Mouse (Mus musculus) heart, embryonic 12.5 days (tissue): ENCODE results near the gene C1qtnf1. TPM values are rescaled to one million over a fixed set of nuclear protein-coding genes. Genes with fewer than 3 reads are reported as not detected.

Experiments
- ATAC-seq: fragments of 200-750 bp; cut with Nextera tagmentation; 2 replicates; pipeline ENCODE4 v1.8.0; 2017; ENCODE audit warnings: moderate TSS enrichment, moderate library complexity; ENCODE audit not compliant: insufficient number of reproducible peaks, low FRiP score
- H3K27ac ChIP-seq: fragments of 300-500 bp; sonication (generic); 2 replicates; pipeline ENCODE4 v1.5.1; 2016; ENCODE audit warnings: mild to moderate bottlenecking, moderate library complexity; ENCODE audit not compliant: poor library complexity, severe bottlenecking
- H3K27me3 ChIP-seq: fragments of 300-500 bp; sonication (generic); replicated peaks from 2 replicates; pipeline ENCODE4 v1.6.1; 2016; ENCODE audit warnings: mild to moderate bottlenecking, moderate library complexity
- H3K36me3 ChIP-seq: fragments of 300-500 bp; sonication (generic); 2 replicates; pipeline ENCODE4 v1.6.1; 2016; ENCODE audit warnings: mild to moderate bottlenecking, moderate library complexity
- H3K4me1 ChIP-seq: fragments of 300-500 bp; sonication (generic); replicated peaks from 2 replicates; pipeline ENCODE4 v1.6.1; 2016; ENCODE audit warnings: mild to moderate bottlenecking
- H3K4me2 ChIP-seq: fragments of 300-500 bp; sonication (generic); 2 replicates; pipeline ENCODE4 v1.6.1; 2016; ENCODE audit warnings: mild to moderate bottlenecking, moderate library complexity
- H3K4me3 ChIP-seq: fragments of 300-500 bp; sonication (generic); 2 replicates; pipeline ENCODE4 v1.5.1; 2016; ENCODE audit warnings: mild to moderate bottlenecking
- H3K9ac ChIP-seq: fragments of 300-500 bp; sonication (generic); 2 replicates; pipeline ENCODE4 v1.6.1; 2016; ENCODE audit warnings: mild to moderate bottlenecking, moderate library complexity
- H3K9me3 ChIP-seq: fragments of 300-500 bp; sonication (generic); replicated peaks from 2 replicates; pipeline ENCODE4 v1.6.1; 2016; ENCODE audit warnings: mild to moderate bottlenecking, moderate library complexity
- WGBS: fragments of 180-500 bp; shearing (Covaris S2); methylation state at CpG from one replicate; pipeline ENCODE4 v1.1.7; 2016; 5-methylcytosine and 5-hydroxymethylcytosine counted together
- polyA plus RNA-seq: library from polyadenylated mRNA; unstranded; fragments of >200 nt; fragmentation: Nextera tagmentation; extraction: Ambion mirVana; gene quantifications from 2 replicates; pipeline ENCODE4 v1.2.1, GENCODE M21; 2016

C1qtnf1 gene
- polyA plus RNA-seq, 1 experiment from 2014 or later, result 4.9 TPM

DNA sequence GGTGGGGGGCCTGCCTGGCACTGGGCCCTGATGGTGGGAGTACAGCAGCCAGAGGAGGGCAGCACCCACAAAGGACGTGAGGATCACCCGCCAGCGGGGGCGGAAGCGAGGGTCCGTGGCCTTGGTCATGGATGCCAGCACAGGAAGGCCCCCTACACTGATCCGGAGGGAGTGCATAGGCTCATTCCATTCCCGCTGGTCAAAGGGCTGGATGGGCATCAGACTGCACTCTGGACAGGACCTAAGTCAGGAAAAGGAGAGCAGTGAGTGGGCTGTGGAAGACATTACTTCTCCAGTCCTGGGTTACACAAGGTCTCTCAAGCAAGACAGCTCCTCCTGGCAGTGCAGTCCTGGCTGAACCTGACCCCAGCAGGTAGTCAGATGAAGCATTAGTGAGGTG, 16.7 kb upstream of the C1qtnf1 start:
- H3K36me3 ChIP-seq, result peaks cover 84% of the 10 kb centered on the region
- no peak for ATAC-seq
- H3K4me1 ChIP-seq, result 0 out of 2 replicates have a peak, but pooled peaks cover 5% of the 10 kb centered on the region
- no peak overlapping the region for H3K27ac ChIP-seq
- no peaks in the 10 kb centered on the region for H3K9me3 ChIP-seq
- H3K4me3 ChIP-seq, result no peak overlapping the region
- H3K4me2 ChIP-seq, result no peak overlapping the region
- no peaks in the 10 kb centered on the region for H3K27me3 ChIP-seq
- 96% methylated on average over 8 of the region's 8 CpGs for WGBS
- H3K9ac ChIP-seq, result no peak overlapping the region

DNA sequence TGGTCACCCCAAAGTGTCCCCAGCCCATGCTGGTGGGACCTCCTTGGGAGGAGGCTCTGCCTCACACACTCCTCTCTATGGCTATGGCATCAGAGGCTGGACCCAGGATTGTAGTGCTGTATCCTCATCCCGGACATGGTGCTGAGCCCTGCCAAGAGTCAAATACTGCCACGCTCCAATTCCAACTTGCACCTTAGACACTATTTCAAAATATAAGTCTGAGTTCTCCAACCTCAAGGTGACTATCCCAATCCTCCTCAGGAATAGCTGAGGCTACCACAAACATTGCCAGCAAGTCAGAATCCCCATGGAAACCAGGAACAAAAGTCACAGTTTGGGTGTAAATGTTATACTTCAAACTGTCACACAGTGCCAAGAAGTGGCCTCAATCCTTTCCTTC, 15.4 kb upstream of the C1qtnf1 start:
- Histone ChIP-seq H3K27ac (no peak overlapping the region), H3K4me2 (no peak overlapping the region), H3K4me1 (peaks cover 6% of the 10 kb centered on the region), H3K9me3 (no peaks in the 10 kb centered on the region), H3K36me3 (peaks cover 77% of the 10 kb centered on the region), H3K9ac (0 out of 2 replicates have a peak overlapping the region, but pooled peaks have one; percentile 22), H3K27me3 (no peaks in the 10 kb centered on the region), H3K4me3 (no peak overlapping the region)
- WGBS, result 78% methylated on average over 2 of the region's 2 CpGs
- ATAC-seq, result no peak

DNA sequence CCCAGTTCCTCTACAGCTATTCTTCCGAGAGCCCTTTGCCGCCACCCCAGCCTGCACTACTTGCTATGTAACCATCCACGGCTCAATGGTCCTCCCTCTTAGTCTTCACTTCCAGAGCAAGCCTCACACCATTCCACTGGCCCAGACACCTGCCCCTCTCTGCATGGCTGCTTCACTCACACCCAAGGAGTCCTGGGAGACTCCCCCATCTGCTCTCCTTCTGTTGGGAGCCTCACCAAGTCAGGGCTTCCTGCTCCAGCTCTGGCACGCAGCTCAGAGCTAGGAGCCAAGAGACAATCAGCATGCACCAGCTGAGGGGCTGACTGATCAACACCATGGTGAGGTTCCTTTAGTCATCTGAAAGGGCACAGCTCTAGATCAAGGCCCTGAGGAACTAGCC, 14.9 kb upstream of the C1qtnf1 start:
- ATAC-seq, result no peak
- H3K9me3 ChIP-seq, result no peaks in the 10 kb centered on the region
- 78% methylated on average over 4 of the region's 4 CpGs for WGBS
- H3K4me1 ChIP-seq, result peaks cover 10% of the 10 kb centered on the region
- H3K36me3 ChIP-seq, result peaks cover 72% of the 10 kb centered on the region
- no peak overlapping the region for H3K27ac ChIP-seq
- H3K27me3 ChIP-seq, result no peaks in the 10 kb centered on the region
- H3K4me3 ChIP-seq, result no peak overlapping the region
- H3K4me2 ChIP-seq, result no peak overlapping the region
- H3K9ac ChIP-seq, result no peak overlapping the region

DNA sequence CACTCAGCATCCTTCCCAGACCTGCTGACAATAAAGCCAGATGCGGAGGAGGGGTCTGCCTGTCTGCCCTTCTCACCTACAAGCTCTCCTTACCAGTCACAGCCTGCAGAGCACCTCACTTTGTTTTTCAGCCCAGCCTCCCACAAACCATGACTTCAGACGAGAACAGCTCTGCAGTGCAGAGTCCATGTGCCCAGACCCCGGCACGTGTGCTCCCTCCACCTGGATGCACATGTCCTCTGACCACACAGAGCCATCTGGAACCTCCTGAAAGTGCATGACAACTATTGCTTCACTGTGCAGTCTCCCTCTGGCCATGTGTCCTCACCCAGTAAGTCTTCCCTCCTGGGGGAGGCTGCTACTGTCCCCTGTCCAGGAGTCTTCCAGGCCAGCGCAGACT, 13.7 kb upstream of the C1qtnf1 start:
- Histone ChIP-seq H3K27me3 (no peaks in the 10 kb centered on the region), H3K4me2 (no peak overlapping the region), H3K4me1 (peaks cover 10% of the 10 kb centered on the region), H3K27ac (no peak overlapping the region), H3K9me3 (no peaks in the 10 kb centered on the region), H3K9ac (no peak overlapping the region), H3K4me3 (no peak overlapping the region), H3K36me3 (peaks cover 61% of the 10 kb centered on the region)
- ATAC-seq, result no peak
- 92% methylated on average over 5 of the region's 5 CpGs for WGBS

DNA sequence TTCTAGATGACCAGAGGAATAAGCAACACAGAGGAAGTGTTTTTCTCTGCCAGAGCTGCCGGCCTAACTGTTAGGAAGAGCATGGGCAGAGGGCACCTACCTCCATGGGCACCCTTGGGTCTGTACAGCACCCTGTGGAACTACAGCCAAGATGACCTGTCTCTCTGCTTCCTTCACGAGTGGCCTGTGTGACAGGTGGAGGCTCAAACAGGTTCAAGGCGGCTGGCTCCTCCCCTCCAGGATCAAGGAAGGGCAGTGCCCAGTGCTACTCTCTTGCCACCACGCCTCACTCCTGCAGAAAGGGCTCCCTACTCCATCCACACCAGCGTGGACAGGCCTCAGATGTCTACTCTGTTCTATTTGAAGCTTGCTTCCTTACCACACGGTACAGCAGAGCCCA, 12.4 kb upstream of the C1qtnf1 start:
- Histone ChIP-seq H3K9me3 (no peaks in the 10 kb centered on the region), H3K4me2 (no peak overlapping the region), H3K36me3 (peaks cover 49% of the 10 kb centered on the region), H3K4me1 (peaks cover 13% of the 10 kb centered on the region), H3K27ac (no peak overlapping the region), H3K4me3 (no peak overlapping the region), H3K27me3 (no peaks in the 10 kb centered on the region), H3K9ac (no peak overlapping the region)
- 82% methylated on average over 6 of the region's 6 CpGs for WGBS
- no peak for ATAC-seq

DNA sequence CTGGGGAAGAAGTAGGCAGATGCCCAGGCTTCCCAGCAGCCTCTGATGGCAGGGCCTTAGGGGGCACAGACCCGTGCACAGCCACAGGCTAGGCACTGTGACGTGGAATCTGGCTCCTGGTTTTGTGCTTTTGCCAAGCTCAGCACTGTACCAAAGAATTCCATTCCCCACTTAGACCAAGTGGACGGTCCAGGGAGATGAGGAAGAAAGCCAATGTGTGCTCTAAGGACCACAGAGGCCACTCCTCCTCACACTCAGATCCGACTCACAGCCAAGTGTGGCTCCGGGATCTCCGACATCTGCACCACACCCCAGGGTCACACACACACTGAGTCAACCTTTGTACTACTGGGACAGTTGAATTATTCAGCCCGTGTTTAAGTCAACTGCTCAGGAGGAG, 12.0 kb upstream of the C1qtnf1 start:
- ATAC-seq, result no peak
- H3K9ac ChIP-seq, result no peak overlapping the region
- H3K4me2 ChIP-seq, result no peak overlapping the region
- no peaks in the 10 kb centered on the region for H3K9me3 ChIP-seq
- H3K4me1 ChIP-seq, result peaks cover 13% of the 10 kb centered on the region
- peaks cover 45% of the 10 kb centered on the region for H3K36me3 ChIP-seq
- no peaks in the 10 kb centered on the region for H3K27me3 ChIP-seq
- H3K27ac ChIP-seq, result no peak overlapping the region
- WGBS, result 85% methylated on average over 7 of the region's 7 CpGs
- H3K4me3 ChIP-seq, result no peak overlapping the region

DNA sequence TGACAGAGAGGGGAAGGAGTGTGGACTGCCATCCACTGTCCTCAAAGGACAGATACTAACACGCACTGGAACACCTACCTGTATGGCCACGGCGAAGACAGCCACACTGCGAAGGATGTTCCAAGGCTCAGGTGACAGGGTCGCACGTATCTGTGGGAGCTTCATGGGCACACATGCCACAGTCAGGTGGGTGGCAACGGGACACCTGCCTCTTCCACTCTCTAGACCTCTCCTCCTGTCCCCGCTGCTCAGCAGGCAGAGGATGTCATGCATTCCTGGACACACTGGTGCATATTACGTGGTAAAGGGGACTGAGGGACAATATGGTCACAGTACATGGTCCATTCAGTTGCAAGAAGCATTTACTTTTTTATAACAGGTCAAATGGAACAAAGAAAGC, 10.5 kb upstream of the C1qtnf1 start:
- Histone ChIP-seq H3K9ac (peak overlapping the region; percentile 93), H3K36me3 (peaks cover 33% of the 10 kb centered on the region), H3K4me2 (peak overlapping the region; percentile 90), H3K9me3 (no peaks in the 10 kb centered on the region), H3K4me1 (peaks cover 13% of the 10 kb centered on the region), H3K27me3 (no peaks in the 10 kb centered on the region), H3K4me3 (no peak overlapping the region; the same call in 1 of the 2 replicates), H3K27ac (no peak overlapping the region)
- ATAC-seq, result no peak
- WGBS, result 89% methylated on average over 9 of the region's 9 CpGs

DNA sequence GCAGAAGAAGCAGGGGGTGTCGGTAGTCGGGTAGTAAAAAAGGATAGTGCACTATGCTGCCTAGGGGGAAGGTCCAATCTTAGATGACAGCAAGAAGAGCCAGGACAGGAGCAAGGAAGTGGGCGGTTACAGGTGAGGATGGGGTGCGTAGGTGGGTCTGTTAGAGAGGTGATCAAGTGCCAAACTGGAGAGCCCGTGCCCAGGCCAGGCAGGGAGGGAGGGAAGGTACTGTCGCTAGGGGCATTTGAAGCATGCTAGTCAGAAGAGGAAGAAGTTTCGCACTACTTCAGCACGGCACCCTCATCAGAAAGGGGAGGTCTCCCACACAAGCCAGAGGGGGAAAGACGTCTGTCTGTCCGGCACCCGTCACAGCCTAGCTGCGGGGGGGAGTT, 9.6 kb upstream of the C1qtnf1 start:
- WGBS, result 6% methylated on average over 12 of the region's 12 CpGs
- Histone ChIP-seq H3K4me3 (peak overlapping the region; percentile 83), H3K4me1 (peaks cover 14% of the 10 kb centered on the region), H3K27ac (peak overlapping the region; percentile 52), H3K9ac (peak overlapping the region; percentile 93), H3K36me3 (peaks cover 32% of the 10 kb centered on the region), H3K27me3 (no peaks in the 10 kb centered on the region), H3K4me2 (peak overlapping the region; percentile 90), H3K9me3 (no peaks in the 10 kb centered on the region)
- ATAC-seq, result 0 out of 2 replicates have a peak, but pooled peaks have one; percentile 1

DNA sequence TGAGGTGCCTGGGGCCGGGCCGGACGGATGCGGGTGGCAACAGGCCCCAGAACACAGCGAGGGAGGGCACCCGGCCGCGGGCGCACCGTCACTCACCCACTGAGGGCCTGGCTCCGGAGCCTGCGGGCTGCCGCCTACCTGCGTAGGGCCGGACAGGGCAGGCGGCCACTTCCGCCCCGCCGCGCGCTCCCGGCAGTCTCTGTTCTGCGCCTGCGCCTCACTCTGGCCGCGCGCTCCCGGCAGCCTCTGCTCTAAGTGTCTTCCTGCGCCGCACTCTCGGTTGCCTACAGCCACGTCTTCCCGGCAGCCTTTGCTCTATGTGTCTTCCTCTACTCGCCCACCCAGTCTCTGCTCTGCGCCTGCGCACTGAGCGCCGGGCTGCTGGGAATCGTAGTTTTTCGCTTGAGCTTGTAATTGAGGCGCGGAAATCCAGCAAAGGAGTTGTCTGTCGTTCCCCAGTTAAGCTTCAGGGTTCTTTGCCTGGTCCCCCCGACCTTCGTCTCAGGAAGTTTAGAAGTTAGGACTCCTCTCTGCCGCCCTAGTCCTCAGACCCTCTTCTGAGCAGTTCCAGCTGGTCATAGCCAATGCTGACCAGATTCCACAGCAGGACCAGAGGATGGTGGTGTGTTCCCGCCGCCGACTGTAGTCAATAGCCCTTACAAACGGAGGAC, 9.0 kb upstream of the C1qtnf1 start, which contains the start of gene Cant1:
Cant1 (minus strand) TSS at position 253 of the 671 bp plus-strand sequence.
- peak; percentile 95 for ATAC-seq
- no peaks in the 10 kb centered on the region for H3K27me3 ChIP-seq
- H3K36me3 ChIP-seq, result peaks cover 29% of the 10 kb centered on the region
- H3K4me2 ChIP-seq, result peak within 1 kb of the TSS; percentile 90
- H3K27ac ChIP-seq, result peak within 1 kb of the TSS; percentile 52
- peak within 1 kb of the TSS; percentile 83 for H3K4me3 ChIP-seq
- under 1% methylated on average over 38 of the region's 50 CpGs for WGBS
- H3K9ac ChIP-seq, result peak within 1 kb of the TSS; percentile 93
- peaks cover 20% of the 10 kb centered on the region for H3K4me1 ChIP-seq
- H3K9me3 ChIP-seq, result no peaks in the 10 kb centered on the region

DNA sequence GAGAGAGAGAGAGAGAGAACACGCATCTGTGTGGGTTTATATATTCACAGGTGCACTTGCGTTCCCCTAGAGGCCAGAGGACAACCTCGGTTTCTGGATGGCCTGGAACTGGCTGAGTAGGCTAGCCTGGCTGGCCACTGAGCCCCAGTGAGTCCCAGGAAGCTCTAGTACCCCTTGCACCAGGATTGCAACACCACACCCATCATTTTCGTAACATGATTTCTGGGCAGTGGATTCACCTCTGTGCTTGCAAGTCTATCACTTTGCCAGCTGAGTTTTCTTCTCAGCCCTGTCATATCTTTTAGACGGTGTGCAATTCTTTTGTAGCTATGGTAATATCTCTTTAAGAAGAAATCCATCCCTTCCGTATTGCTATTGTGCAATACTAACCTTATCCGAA, 7.7 kb upstream of the C1qtnf1 start:
- Histone ChIP-seq H3K9ac (no peak overlapping the region), H3K27me3 (no peaks in the 10 kb centered on the region), H3K27ac (no peak overlapping the region), H3K36me3 (peaks cover 16% of the 10 kb centered on the region), H3K4me1 (peaks cover 30% of the 10 kb centered on the region), H3K4me2 (no peak overlapping the region), H3K4me3 (no peak overlapping the region), H3K9me3 (no peaks in the 10 kb centered on the region)
- ATAC-seq, result no peak
- WGBS, result 67% methylated on average over 7 of the region's 7 CpGs

DNA sequence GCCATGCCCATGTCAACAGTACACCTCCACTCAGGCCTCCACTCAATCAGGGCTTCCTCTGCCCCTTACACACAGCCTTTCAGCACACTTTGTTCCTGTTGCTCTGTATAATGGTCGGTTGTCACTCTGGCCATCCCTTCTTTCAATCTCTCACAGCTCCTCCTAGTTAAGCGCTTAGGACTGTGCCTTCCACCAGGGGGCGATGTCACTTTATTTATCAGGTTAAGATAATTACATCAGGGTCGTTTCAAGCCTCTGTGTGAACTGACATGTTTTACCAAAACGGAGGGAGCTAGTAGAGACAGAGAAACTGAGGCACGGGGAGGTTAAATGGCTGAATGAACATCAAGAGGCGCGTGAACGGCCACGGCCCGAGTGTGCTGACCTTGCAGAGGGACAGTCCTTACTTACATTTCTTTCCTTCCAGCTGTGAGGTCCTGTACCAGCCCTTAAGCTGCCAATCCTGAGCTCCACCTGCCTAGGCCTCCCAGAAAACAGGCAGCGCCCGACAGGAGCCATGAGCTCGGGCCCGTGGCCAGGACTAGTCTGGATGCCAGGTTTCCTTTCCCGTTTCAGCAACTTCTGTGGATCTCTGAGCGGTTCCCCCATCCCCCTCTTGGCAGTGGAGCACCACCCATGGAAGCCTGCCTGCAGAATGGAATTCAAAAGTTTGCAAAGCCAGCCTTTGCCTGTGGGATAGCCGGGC, 4.6 kb upstream of the C1qtnf1 start:
- Histone ChIP-seq H3K4me3 (peak overlapping the region; percentile 30), H3K9ac (peak overlapping the region; percentile 49), H3K4me1 (peaks cover 42% of the 10 kb centered on the region), H3K36me3 (no peaks in the 10 kb centered on the region), H3K4me2 (peak overlapping the region; percentile 70), H3K9me3 (no peaks in the 10 kb centered on the region), H3K27ac (peak overlapping the region; percentile 15; the same call in 1 of the 2 replicates), H3K27me3 (no peaks in the 10 kb centered on the region; the same call in 1 of the 2 replicates)
- WGBS, result 3% methylated on average over 18 of the region's 18 CpGs
- ATAC-seq, result no peak
